Mouse (Mus musculus) forebrain, postnatal 0 days (tissue): ENCODE results near the gene Zfp592. TPM values are rescaled to one million over a fixed set of nuclear protein-coding genes. Genes with fewer than 3 reads are reported as not detected.

Source experiments
- ATAC-seq: fragments of 200-750 bp; cut with Nextera tagmentation; 2 replicates; pipeline ENCODE4 v1.8.0; 2017; ENCODE audit warnings: mild to moderate bottlenecking, moderate library complexity
- DNase-seq: peaks from one replicate; pipeline ENCODE4 v3.0.0-alpha.2; 2015
- H3K27ac ChIP-seq: fragments of 300-500 bp; sonication (generic); 2 replicates; pipeline ENCODE4 v1.5.1; 2014; ENCODE audit warnings: low read depth, mild to moderate bottlenecking, antibody characterized with exemption, low read length, moderate library complexity, mixed read lengths
- H3K27me3 ChIP-seq: fragments of 300-500 bp; sonication (generic); 2 replicates; pipeline ENCODE4 v1.6.1; 2014; ENCODE audit warnings: mild to moderate bottlenecking, low read length, mixed read lengths; ENCODE audit not compliant: insufficient read depth
- H3K36me3 ChIP-seq: fragments of 300-500 bp; sonication (generic); 2 replicates; pipeline ENCODE4 v1.6.1; 2014; ENCODE audit warnings: mild to moderate bottlenecking, moderate library complexity; ENCODE audit not compliant: insufficient read depth
- H3K4me1 ChIP-seq: fragments of 300-500 bp; sonication (generic); 2 replicates; pipeline ENCODE4 v1.6.1; 2014; ENCODE audit warnings: antibody characterized with exemption; ENCODE audit not compliant: insufficient read depth
- H3K4me2 ChIP-seq: fragments of 300-500 bp; sonication (generic); 2 replicates; pipeline ENCODE4 v1.6.1; 2014; ENCODE audit warnings: low read depth, mild to moderate bottlenecking, moderate library complexity
- H3K4me3 ChIP-seq: fragments of 300-500 bp; sonication (generic); 2 replicates; pipeline ENCODE4 v1.5.1; 2014; ENCODE audit warnings: low read depth, low read length, mixed read lengths
- H3K9ac ChIP-seq: fragments of 300-500 bp; sonication (generic); 2 replicates; pipeline ENCODE4 v1.6.1; 2014; ENCODE audit warnings: mild to moderate bottlenecking
- H3K9me3 ChIP-seq: fragments of 300-500 bp; sonication (generic); 2 replicates; pipeline ENCODE4 v1.6.1; 2016; ENCODE audit warnings: low read length
- CTCF ChIP-seq: sonication (generic); IDR thresholded peaks from 2 replicates; pipeline ENCODE4 v1.5.1; 2016; ENCODE audit warnings: antibody characterized with exemption, control low read depth, low read depth
- WGBS: fragments of 180-500 bp; shearing (Covaris S2); extraction: QIAGEN DNeasy Blood & Tissue Kit; methylation state at CpG from one replicate; pipeline ENCODE4 v1.1.7; 2014; 5-methylcytosine and 5-hydroxymethylcytosine counted together
- polyA plus RNA-seq: library from polyadenylated mRNA; unstranded; fragments of >200 nt; fragmentation: Nextera tagmentation; extraction: Ambion mirVana; gene quantifications from 2 replicates; pipeline ENCODE4 v1.2.1, GENCODE M21; 2015
- total RNA-seq: library from RNA; depleted of rRNA; stranded (reverse); fragments of >200 nt; gene quantifications from 2 replicates; pipeline ENCODE4 v1.2.3, GENCODE M21; 2014

The Zfp592 gene
- total and polyA plus RNA-seq, 2 experiments from 2014 or later = 5.2 to 22.1 TPM

- H3K4me2 ChIP-seq = no peak overlapping the region
- H3K4me3 ChIP-seq = no peak overlapping the region
- DNase-seq (no peak), ATAC-seq (no peak)
- no peaks in the 10 kb centered on the region for H3K4me1 ChIP-seq
- no peaks in the 10 kb centered on the region for H3K27me3 ChIP-seq
- no peak for TF ChIP-seq CTCF
- no peak overlapping the region for H3K9ac ChIP-seq
- H3K27ac ChIP-seq = no peak overlapping the region
- no peaks in the 10 kb centered on the region for H3K9me3 ChIP-seq
- H3K36me3 ChIP-seq = peaks cover 55% of the 10 kb centered on the region
- WGBS = 92% methylated on average over 9 of the region's 9 CpGs
Observed at GRCm38 (mm10) chr7:81024651-81025050, 31.2 kb downstream of the Zfp592 start.

- 98% methylated on average over 2 of the region's 2 CpGs for WGBS
- H3K4me3 ChIP-seq = no peak overlapping the region
- H3K27ac ChIP-seq = no peak overlapping the region
- H3K4me1 ChIP-seq = no peaks in the 10 kb centered on the region
- no peak overlapping the region for H3K9ac ChIP-seq
- no peak for DNase-seq
- H3K27me3 ChIP-seq = no peaks in the 10 kb centered on the region
- ATAC-seq = no peak
- H3K9me3 ChIP-seq = no peaks in the 10 kb centered on the region
- TF ChIP-seq CTCF = no peak
- H3K4me2 ChIP-seq = no peak overlapping the region
- peaks cover 60% of the 10 kb centered on the region for H3K36me3 ChIP-seq
Observed at GRCm38 (mm10) chr7:81025751-81026150, 32.3 kb downstream of the Zfp592 start.

- Histone ChIP-seq H3K9ac (no peak overlapping the region), H3K36me3 (peaks cover 75% of the 10 kb centered on the region), H3K4me2 (no peak overlapping the region), H3K27me3 (no peaks in the 10 kb centered on the region), H3K4me3 (no peak overlapping the region), H3K27ac (no peak overlapping the region), H3K9me3 (no peaks in the 10 kb centered on the region), H3K4me1 (no peaks in the 10 kb centered on the region)
- 95% methylated on average over 2 of the region's 2 CpGs for WGBS
- DNase-seq = no peak
- ATAC-seq = 0 out of 2 replicates have a peak, but pooled peaks have one; percentile 6
- no peak for TF ChIP-seq CTCF
Observed at GRCm38 (mm10) chr7:81039711-81040110, 46.2 kb downstream of the Zfp592 start.

- Histone ChIP-seq H3K4me1 (no peaks in the 10 kb centered on the region), H3K27ac (0 out of 2 replicates have a peak overlapping the region, but pooled peaks have one; percentile 62), H3K9ac (no peak overlapping the region), H3K4me3 (no peak overlapping the region), H3K36me3 (peaks cover 56% of the 10 kb centered on the region), H3K9me3 (no peaks in the 10 kb centered on the region), H3K27me3 (no peaks in the 10 kb centered on the region), H3K4me2 (no peak overlapping the region)
- peak; percentile 79 for ATAC-seq
- peak; percentile 46 for DNase-seq
- no peak for TF ChIP-seq CTCF
- WGBS = 42% methylated on average over 5 of the region's 5 CpGs
Observed at GRCm38 (mm10) chr7:81043023-81043620, 49.6 kb downstream of the Zfp592 start.

GRCm38 (mm10) chr7:81047847-81048246, 54.4 kb downstream of the Zfp592 start:
- DNase-seq (no peak), ATAC-seq (no peak)
- WGBS = 92% methylated on average over 3 of the region's 3 CpGs
- Histone ChIP-seq H3K9ac (no peak overlapping the region), H3K27me3 (no peaks in the 10 kb centered on the region), H3K36me3 (peaks cover 10% of the 10 kb centered on the region), H3K4me3 (no peak overlapping the region), H3K4me2 (no peak overlapping the region), H3K4me1 (no peaks in the 10 kb centered on the region), H3K9me3 (no peaks in the 10 kb centered on the region), H3K27ac (no peak overlapping the region)
- no peak for TF ChIP-seq CTCF

GRCm38 (mm10) chr7:81048513-81048912, 55.0 kb downstream of the Zfp592 start:
- 75% methylated on average over 2 of the region's 2 CpGs for WGBS
- Histone ChIP-seq H3K4me2 (no peak overlapping the region), H3K27me3 (no peaks in the 10 kb centered on the region), H3K27ac (no peak overlapping the region), H3K4me3 (no peak overlapping the region), H3K9me3 (no peaks in the 10 kb centered on the region), H3K36me3 (peaks cover 4% of the 10 kb centered on the region; the same call in 1 of the 2 replicates), H3K4me1 (no peaks in the 10 kb centered on the region), H3K9ac (no peak overlapping the region)
- ATAC-seq (no peak), DNase-seq (no peak)
- no peak for TF ChIP-seq CTCF

GRCm38 (mm10) chr7:81049966-81050365, 56.5 kb downstream of the Zfp592 start:
- no peak overlapping the region for H3K27ac ChIP-seq
- no peak overlapping the region for H3K9ac ChIP-seq
- no peaks in the 10 kb centered on the region for H3K9me3 ChIP-seq
- H3K36me3 ChIP-seq = no peaks in the 10 kb centered on the region
- H3K4me1 ChIP-seq = no peaks in the 10 kb centered on the region
- DNase-seq (no peak), ATAC-seq (no peak)
- H3K4me2 ChIP-seq = no peak overlapping the region
- H3K27me3 ChIP-seq = no peaks in the 10 kb centered on the region
- H3K4me3 ChIP-seq = no peak overlapping the region
- TF ChIP-seq CTCF = no peak
- WGBS = 86% methylated on average over 5 of the region's 5 CpGs
